Mouse (Mus musculus) intestine, postnatal 0 days (tissue): ENCODE measurements at regions not wholly inside any gene's neighbourhood (a gene's known extent, or its start where the extent isn't known, plus 50 kb on each side); places are given as distances from the start of the nearest gene placed in this dataset.

Source experiments
- ATAC-seq: fragments of 200-750 bp; cut with Nextera tagmentation; 2 replicates; pipeline ENCODE4 v1.8.0; 2017; ENCODE audit warnings: mild to moderate bottlenecking, moderate TSS enrichment, moderate library complexity
- H3K27ac ChIP-seq: fragments of 300-500 bp; sonication (generic); 2 replicates; pipeline ENCODE4 v1.5.1; 2014; ENCODE audit warnings: mild to moderate bottlenecking, low read depth, low read length, moderate library complexity
- H3K27me3 ChIP-seq: fragments of 300-500 bp; sonication (generic); replicated peaks from 2 replicates; pipeline ENCODE4 v1.6.1; 2014; ENCODE audit warnings: low read length, mixed read lengths; ENCODE audit not compliant: control insufficient read depth, insufficient read depth
- H3K36me3 ChIP-seq: fragments of 300-500 bp; sonication (generic); 2 replicates; pipeline ENCODE4 v1.6.1; 2014; ENCODE audit warnings: mild to moderate bottlenecking, moderate library complexity; ENCODE audit not compliant: control insufficient read depth, insufficient read depth
- H3K4me1 ChIP-seq: fragments of 300-500 bp; sonication (generic); replicated peaks from 2 replicates; pipeline ENCODE4 v1.6.1; 2014; ENCODE audit warnings: antibody characterized with exemption, low read length, mixed read lengths; ENCODE audit not compliant: control insufficient read depth, insufficient read depth
- H3K4me2 ChIP-seq: fragments of 300-500 bp; sonication (generic); replicated peaks from 2 replicates; pipeline ENCODE4 v1.6.1; 2014; ENCODE audit warnings: low read depth, mild to moderate bottlenecking, moderate library complexity
- H3K4me3 ChIP-seq: fragments of 300-500 bp; sonication (generic); 2 replicates; pipeline ENCODE4 v1.5.1; 2014; ENCODE audit warnings: low read depth, low read length
- H3K9ac ChIP-seq: fragments of 300-500 bp; sonication (generic); 2 replicates; pipeline ENCODE4 v1.6.1; 2014; ENCODE audit warnings: mild to moderate bottlenecking, low read depth, low read length
- H3K9me3 ChIP-seq: fragments of 300-500 bp; sonication (generic); 2 replicates; pipeline ENCODE4 v1.6.1; 2016; ENCODE audit warnings: mixed run types; ENCODE audit not compliant: control insufficient read depth
- CTCF ChIP-seq: sonication (generic); IDR thresholded peaks from 2 replicates; pipeline ENCODE4 v1.5.1; 2016; ENCODE audit warnings: low read depth, mild to moderate bottlenecking, control low read depth, antibody characterized with exemption, moderate library complexity
- WGBS: fragments of 180-500 bp; shearing (Covaris S2); extraction: QIAGEN DNeasy Blood & Tissue Kit; methylation state at CpG from one replicate; pipeline ENCODE4 v1.1.7; 2014; 5-methylcytosine and 5-hydroxymethylcytosine counted together

DNA sequence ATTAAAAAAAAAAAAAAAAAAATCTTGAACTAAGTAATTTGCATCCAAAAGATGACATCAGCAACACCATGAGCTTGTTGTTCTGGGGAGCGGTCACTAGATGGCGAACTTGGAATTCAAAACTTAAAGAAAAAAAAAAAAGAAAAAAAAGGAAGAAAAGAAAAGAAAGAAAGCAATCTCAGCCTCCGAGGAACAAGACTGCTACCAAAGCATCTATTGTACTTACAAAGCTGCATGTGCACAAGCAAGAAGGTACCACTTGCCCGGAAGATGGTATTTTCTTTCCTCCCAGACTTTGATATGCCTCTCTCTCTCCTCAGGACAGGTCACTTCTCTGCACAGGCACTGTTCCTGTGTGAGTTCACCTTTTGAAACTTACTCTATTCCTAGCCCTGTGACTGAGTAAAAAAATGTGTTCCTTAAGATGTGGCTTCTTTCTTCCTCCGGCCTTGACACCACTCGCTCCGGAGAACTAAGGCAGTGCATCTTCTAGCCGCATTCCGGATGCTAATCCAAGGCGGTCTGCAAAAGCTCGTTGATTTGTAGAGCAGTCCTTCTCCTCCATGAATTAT is 114.2 kb upstream of the Veph1 start:
- H3K4me1 ChIP-seq = no peaks in the 10 kb centered on the region
- H3K36me3 ChIP-seq = no peaks in the 10 kb centered on the region
- H3K27me3 ChIP-seq = 0 out of 2 replicates have a peak, but pooled peaks cover 3% of the 10 kb centered on the region
- peak overlapping the region; percentile 48 for H3K4me2 ChIP-seq
- no peak overlapping the region for H3K27ac ChIP-seq
- ATAC-seq = no peak
- H3K4me3 ChIP-seq = no peak overlapping the region
- H3K9ac ChIP-seq = no peak overlapping the region
- peak; percentile 58 for TF ChIP-seq CTCF
- no peaks in the 10 kb centered on the region for H3K9me3 ChIP-seq
- 42% methylated on average over 11 of the region's 11 CpGs for WGBS

DNA sequence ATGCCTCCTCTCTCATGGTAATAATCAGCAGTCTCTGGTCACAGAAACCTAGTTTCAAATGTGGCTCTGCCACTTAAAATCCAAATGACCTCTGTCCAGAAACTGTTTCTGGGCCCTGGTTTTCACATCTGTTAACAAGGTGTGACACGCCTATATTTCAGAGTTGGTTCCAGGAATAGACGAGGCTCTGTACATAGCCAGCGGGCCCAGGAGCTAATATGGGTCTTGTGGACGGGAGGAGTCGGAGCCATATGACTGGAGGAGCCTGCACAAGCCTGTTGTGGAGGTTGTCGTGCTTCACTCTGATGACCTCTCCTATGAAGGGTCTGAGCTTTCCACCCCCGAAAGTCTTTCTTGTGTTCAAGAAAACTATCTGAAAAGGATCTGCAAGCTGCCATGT is 112.2 kb upstream of the Veph1 start:
- WGBS = 82% methylated on average over 7 of the region's 7 CpGs

DNA sequence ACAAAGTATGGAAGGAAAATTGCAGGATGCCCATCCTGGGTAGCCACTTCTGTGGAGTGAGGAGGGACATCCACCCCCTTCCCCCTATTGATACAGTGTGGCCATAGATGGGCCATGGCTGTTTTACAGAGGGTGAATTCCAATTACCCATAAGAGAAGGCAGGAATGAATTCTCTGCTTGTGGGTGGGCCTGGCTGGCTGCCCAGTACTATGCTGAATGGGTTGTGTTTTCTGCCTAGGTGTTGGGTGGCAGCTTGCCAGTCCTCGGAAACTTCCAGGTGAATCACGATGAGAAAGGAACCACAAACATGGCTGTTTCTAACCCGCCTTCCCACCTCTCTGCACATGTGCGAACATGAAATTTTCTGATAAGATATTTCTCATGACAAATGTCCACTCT is 109.0 kb upstream of the Veph1 start:
- Histone ChIP-seq H3K27me3 (0 out of 2 replicates have a peak, but pooled peaks cover 3% of the 10 kb centered on the region), H3K4me2 (no peak overlapping the region), H3K9me3 (no peaks in the 10 kb centered on the region), H3K36me3 (no peaks in the 10 kb centered on the region), H3K4me1 (no peaks in the 10 kb centered on the region), H3K27ac (no peak overlapping the region), H3K9ac (no peak overlapping the region), H3K4me3 (no peak overlapping the region)
- no peak for TF ChIP-seq CTCF
- ATAC-seq = no peak
- WGBS = 92% methylated on average over 4 of the region's 4 CpGs

More for the DNA sequence above, 112.2 kb upstream of the Veph1 start:
- Histone ChIP-seq H3K4me3 (no peak overlapping the region), H3K9me3 (no peaks in the 10 kb centered on the region), H3K27me3 (0 out of 2 replicates have a peak, but pooled peaks cover 3% of the 10 kb centered on the region), H3K4me1 (no peaks in the 10 kb centered on the region), H3K9ac (no peak overlapping the region), H3K36me3 (no peaks in the 10 kb centered on the region), H3K4me2 (no peak overlapping the region), H3K27ac (no peak overlapping the region)
- no peak for TF ChIP-seq CTCF
- ATAC-seq = no peak

DNA sequence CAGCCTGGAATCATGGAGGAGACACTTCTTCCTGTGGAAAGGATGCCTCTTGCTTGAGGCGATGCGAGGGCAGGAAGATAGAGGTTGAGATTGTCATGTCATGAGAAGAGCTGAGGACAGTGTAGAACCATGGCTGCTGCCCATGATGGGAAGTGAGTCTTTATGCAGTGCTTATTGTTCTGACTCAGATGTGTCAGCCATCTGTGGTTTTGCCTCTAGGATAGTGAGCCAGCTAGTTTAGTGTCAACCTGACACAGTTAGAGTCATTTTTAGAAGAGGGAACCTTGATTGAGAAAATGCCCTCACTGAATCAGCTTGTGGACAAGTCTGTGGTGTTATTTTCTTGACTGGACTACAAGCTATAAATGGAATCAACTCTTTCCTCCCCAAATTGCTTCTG is 107.1 kb upstream of the Veph1 start:
- H3K4me1 ChIP-seq = no peaks in the 10 kb centered on the region
- H3K9me3 ChIP-seq = no peaks in the 10 kb centered on the region
- ATAC-seq = no peak
- H3K27me3 ChIP-seq = 0 out of 2 replicates have a peak, but pooled peaks cover 3% of the 10 kb centered on the region
- no peak overlapping the region for H3K27ac ChIP-seq
- no peak overlapping the region for H3K9ac ChIP-seq
- H3K4me3 ChIP-seq = no peak overlapping the region
- H3K4me2 ChIP-seq = no peak overlapping the region
- no peak for TF ChIP-seq CTCF
- WGBS = 95% methylated on average over 2 of the region's 2 CpGs
- H3K36me3 ChIP-seq = no peaks in the 10 kb centered on the region

DNA sequence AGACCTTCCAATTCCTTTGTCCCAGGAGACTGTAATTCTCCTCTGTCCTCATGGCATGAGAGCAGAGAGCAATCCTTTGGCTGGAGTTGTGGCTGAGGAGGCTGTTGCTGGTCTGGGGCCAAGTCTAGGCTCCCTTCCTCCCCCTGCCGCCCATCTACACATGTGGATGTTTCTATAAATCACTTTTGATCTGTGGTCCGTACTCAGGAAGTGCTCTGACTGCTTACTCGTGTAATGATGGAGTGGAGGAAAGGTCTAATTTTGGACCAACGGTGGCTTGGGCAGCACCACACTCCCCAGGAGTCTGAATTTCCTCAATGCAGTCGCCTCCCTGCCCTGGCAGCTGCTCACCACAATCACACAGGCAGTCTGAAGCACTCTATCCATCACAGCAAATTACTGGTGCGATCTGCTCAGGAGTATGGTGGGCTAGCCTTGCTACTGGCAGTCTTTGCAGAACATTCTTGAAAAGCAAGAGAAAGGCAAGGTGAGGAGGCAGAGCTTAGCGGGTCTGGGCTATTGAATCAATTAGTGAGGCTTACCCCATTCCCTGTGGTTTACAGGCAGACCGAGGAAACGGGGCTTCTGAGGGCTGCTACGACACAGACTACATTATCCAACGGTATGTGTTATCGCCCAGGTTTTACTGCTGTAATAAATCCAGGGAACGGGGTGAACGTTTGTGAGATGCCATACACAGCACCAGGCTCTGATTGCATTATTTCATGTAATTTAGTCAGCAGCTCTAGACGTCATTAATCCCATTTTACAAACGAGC is 104.3 kb upstream of the Veph1 start:
- TF ChIP-seq CTCF = no peak
- Histone ChIP-seq H3K36me3 (no peaks in the 10 kb centered on the region), H3K9me3 (no peaks in the 10 kb centered on the region), H3K27ac (no peak overlapping the region), H3K9ac (no peak overlapping the region), H3K4me2 (no peak overlapping the region), H3K27me3 (no peaks in the 10 kb centered on the region), H3K4me1 (no peaks in the 10 kb centered on the region), H3K4me3 (no peak overlapping the region)
- ATAC-seq = no peak
- 28% methylated on average over 16 of the region's 16 CpGs for WGBS

DNA sequence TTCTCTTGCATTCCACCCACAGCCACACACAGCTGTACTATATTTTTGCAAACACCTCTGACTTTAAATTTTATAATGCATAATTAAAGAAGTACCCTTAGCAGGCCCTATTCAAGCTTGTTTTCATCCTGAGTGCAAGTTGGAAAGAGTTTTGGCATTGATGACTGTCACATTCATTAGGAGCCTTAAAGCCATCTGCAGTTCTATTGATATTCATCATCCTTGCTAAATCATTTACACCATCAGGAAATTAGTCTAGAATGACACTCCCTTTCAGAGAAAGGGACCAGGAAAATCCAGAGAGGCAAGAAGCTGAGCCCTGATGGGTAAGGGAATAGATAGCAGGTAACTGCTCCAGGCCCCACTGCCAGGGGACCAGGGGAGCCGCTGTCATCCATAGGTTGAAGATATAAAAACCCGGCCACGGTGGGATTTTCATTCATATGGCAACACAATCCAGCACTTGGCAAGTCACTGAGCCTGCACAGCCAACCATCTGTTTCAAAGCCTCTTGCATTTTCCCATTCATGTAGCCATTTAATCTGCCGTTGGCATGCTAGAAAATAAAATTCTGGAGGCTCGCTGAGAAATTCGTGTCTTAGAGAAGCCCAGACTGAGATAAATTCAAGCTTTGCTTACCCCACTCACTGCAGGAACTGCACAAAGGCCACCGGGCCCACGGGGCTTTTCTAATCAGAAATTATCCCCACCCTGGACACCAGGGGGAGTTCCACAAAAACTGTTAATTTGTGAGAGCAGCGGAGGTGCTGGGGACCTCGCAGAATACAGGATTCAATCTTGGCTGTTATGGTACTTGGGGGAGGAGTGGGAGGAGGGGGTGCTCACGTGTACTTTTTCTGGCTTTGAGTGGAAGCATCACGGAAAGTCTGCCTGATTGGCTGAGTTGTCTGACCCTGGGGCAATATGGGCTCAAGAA is 101.8 kb upstream of the Veph1 start:
- Histone ChIP-seq H3K4me3 (no peak overlapping the region), H3K9ac (no peak overlapping the region), H3K9me3 (no peaks in the 10 kb centered on the region), H3K36me3 (no peaks in the 10 kb centered on the region), H3K4me2 (no peak overlapping the region), H3K27me3 (no peaks in the 10 kb centered on the region), H3K27ac (no peak overlapping the region), H3K4me1 (no peaks in the 10 kb centered on the region)
- no peak for ATAC-seq
- TF ChIP-seq CTCF = peak; percentile 37
- 61% methylated on average over 12 of the region's 12 CpGs for WGBS
